Mouse (Mus musculus) cerebellum, adult 2 months (tissue): ENCODE measurements around the gene Bcl2. TPM values are rescaled to one million over a fixed set of nuclear protein-coding genes. Genes with fewer than 3 reads are reported as not detected.

ENCODE experiments used
- DNase-seq, 2 experiments: peaks; one replicate each; pipeline ENCODE4 v3.0.0; 2021
- H3K27ac ChIP-seq: fragments of 200-500 bp; 2 replicates; pipeline ENCODE4 v1.5.1; 2012; ENCODE audit warnings: low read length, control low read depth, inconsistent platforms; ENCODE audit not compliant: insufficient read depth
- H3K27me3 ChIP-seq: fragments of 200-500 bp; 2 replicates; pipeline ENCODE4 v1.6.1; 2012; ENCODE audit warnings: inconsistent platforms, mild to moderate bottlenecking, low read length, moderate library complexity; ENCODE audit not compliant: control insufficient read depth, insufficient read depth
- H3K4me1 ChIP-seq: fragments of 200-500 bp; 2 replicates; pipeline ENCODE4 v1.6.1; 2011; ENCODE audit warnings: low read length; ENCODE audit not compliant: control insufficient read depth, insufficient read depth
- H3K4me3 ChIP-seq: fragments of 200-500 bp; replicated peaks from 2 replicates; pipeline ENCODE3; 2011; ENCODE audit warnings: mild to moderate bottlenecking, low read depth, low read length, control low read depth; ENCODE audit not compliant: insufficient read depth
- CTCF ChIP-seq: fragments of 200-500 bp; IDR thresholded peaks from 2 replicates; pipeline ENCODE4 v1.5.1; 2011; ENCODE audit warnings: low read depth, mild to moderate bottlenecking, control low read depth, low read length, moderate library complexity, borderline replicate concordance; ENCODE audit not compliant: insufficient read depth
- POLR2A ChIP-seq: fragments of 200-500 bp; IDR thresholded peaks from 2 replicates; pipeline ENCODE4 v1.6.1; 2011; ENCODE audit warnings: low read length, control low read depth, borderline replicate concordance; ENCODE audit not compliant: insufficient read depth
- WGBS: fragments of 180-500 bp; shearing (Covaris S2); methylation state at CpG from one replicate; pipeline ENCODE4 v1.1.7; 2018; 5-methylcytosine and 5-hydroxymethylcytosine counted together
- polyA plus RNA-seq: library from polyadenylated mRNA; depleted of rRNA; stranded (reverse); fragments of >200 nt; gene quantifications from 2 replicates; pipeline ENCODE4 v1.2.3, GENCODE M21; 2012; rRNA removed

Gene Bcl2
- polyA plus RNA-seq: 3.9 and 4.6 TPM in 2 replicates

DNA sequence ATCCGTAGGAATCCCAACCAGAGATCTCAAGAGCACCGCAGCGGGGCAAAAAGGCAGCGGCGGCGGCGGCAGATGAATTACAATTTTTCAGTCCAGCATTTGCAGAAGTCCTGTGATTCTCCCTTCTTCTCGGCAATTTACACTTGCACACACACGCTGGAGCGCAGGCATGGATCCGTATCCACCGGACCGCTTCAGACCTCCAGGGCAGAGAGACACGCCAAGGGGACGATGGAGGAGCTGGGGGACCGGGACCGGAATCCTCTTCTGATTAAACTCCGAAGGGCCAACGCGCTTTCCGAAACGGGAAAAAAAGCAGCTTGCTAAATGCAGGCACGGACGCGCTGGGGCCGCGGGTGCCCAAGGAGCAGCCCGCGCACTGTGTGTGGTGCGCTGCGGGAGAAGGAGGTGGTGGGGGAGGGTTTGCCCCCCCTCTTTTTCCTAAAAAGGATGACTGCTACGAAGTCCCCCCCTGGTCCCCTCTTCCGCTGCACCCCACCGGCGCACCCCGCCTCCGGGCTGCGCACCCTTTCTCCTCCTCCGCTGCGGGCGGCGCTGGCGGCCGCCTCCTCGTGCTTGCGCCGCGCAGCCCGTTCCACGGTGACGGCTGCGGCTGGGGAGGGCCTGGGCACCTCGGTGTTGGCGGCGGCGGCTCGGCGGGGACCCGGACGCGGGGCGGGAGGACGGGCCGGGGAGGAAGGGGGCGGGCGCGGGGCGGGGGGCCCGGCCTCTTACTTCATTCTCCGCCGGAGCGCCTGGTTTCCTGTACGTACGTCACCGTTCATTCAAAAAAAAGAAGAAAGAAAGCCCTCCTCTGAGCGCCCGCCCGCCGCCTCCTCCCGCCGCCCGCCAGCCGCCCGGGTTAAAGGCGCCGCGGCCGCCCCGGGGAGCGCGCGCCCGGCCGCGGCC is at the start of gene Bcl2:
Gene Bcl2, minus strand, starts transcription at position 654 of the 909 bp plus-strand sequence.
- Histone ChIP-seq H3K4me1 (peaks cover 5% of the 10 kb centered on the region; the same call in 1 of the 2 replicates), H3K4me3 (peak within 1 kb of the TSS; percentile 96), H3K27me3 (no peaks in the 10 kb centered on the region), H3K27ac (peak within 1 kb of the TSS; percentile 67)
- DNase-seq: peak; percentile 82 to 84
- no peak for TF ChIP-seq POLR2A
- TF ChIP-seq CTCF: no peak
- 1% methylated on average over 91 of the region's 95 CpGs for WGBS

- H3K4me1 ChIP-seq: peaks cover 4% of the 10 kb centered on the region
- DNase-seq: no peak
- no peak overlapping the region for H3K27ac ChIP-seq
- no peak overlapping the region for H3K4me3 ChIP-seq
- H3K27me3 ChIP-seq: no peaks in the 10 kb centered on the region
- WGBS: 88% methylated on average over 3 of the region's 3 CpGs
- TF ChIP-seq POLR2A (no peak), CTCF (no peak)
These were observed 46.7 kb upstream of the Bcl2 start for GRCm38 (mm10) chr1:106760750-106761149.

GRCm38 (mm10) chr1:106759572-106760435 is 45.7 kb upstream of the Bcl2 start, which contains the start of gene Kdsr:
Kdsr (minus strand) TSS chr1:106759727.
- Histone ChIP-seq H3K4me3 (peak within 1 kb of the TSS; percentile 93), H3K27me3 (no peaks in the 10 kb centered on the region), H3K4me1 (peaks cover 4% of the 10 kb centered on the region), H3K27ac (peak within 1 kb of the TSS; percentile 57)
- WGBS: under 1% methylated on average over 51 of the region's 51 CpGs
- peak; percentile 95 to 98 for DNase-seq
- peak; percentile 67 for TF ChIP-seq POLR2A
- no peak for TF ChIP-seq CTCF

DNA sequence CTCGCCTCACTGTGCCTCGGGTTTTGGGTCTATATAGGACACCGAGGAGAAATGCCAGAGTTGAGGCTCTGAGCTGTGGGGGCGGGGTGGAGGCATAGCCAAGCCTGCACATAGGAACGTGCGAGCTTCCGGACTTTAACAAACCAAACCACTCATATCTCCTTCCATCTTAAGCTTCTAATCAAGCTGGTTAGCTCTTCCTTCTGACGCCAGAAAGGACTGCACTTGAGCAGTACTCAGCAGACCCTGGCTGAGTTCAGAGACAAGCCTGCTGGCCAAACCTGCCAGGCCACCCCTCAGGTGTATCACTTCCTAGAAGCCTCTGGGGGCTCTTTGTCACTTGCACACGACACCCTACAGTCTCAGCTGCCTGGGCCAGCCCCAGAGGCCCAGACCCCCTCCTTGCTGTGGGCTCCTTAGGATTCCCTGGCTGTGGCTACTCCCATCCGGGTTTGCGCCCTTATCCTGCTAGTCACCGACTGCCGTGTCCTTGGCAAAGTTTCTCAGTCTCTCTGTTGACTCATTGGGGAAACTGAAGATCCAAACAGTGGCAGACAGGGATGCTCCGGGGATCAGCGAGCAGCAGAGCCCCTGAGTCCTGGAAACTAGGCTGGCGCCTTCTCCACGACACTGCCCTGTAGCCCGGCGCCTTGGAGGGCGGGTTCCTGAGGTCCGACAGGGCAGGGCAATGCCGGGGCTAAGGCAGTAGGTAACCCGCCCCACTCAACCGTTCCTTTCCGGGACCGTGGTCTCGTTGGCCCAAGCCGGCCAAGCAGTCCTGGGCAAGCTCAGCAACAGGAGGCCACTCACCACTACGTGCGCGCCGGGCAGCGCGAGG is 44.9 kb upstream of the Bcl2 start:
- Histone ChIP-seq H3K4me1 (peaks cover 4% of the 10 kb centered on the region), H3K27me3 (no peaks in the 10 kb centered on the region), H3K27ac (no peak overlapping the region), H3K4me3 (peak overlapping the region; percentile 59)
- TF ChIP-seq POLR2A (no peak), CTCF (no peak)
- WGBS: under 1% methylated on average over 34 of the region's 34 CpGs
- DNase-seq: peak in 1 of 2 experiments; percentile 30

DNA sequence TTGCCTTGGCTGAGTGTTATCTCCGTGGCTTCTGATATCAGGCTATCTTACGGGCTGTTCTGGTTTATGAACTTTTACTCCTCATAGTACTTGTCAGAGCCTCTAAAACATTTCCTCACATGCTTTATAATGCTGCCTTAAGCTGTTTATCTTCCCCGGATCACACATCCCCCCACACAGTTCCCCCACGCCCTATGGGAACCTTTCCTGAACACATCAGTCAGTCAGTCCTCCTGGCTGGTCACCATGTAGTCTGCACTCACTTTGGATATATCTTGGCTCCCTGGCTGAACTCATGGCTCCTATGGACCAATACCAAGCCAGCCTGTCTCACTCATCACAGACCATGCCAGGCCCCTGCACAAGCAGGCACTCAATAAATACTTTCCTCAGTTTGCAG is 42.6 kb upstream of the Bcl2 start:
- no peak for DNase-seq
- Histone ChIP-seq H3K4me1 (peaks cover 4% of the 10 kb centered on the region), H3K27me3 (no peaks in the 10 kb centered on the region), H3K27ac (no peak overlapping the region), H3K4me3 (no peak overlapping the region)
- 79% methylated on average over 4 of the region's 4 CpGs for WGBS
- TF ChIP-seq CTCF (no peak), POLR2A (no peak)

GRCm38 (mm10) chr1:106752013-106752412 is 37.9 kb upstream of the Bcl2 start:
- WGBS: 87% methylated on average over 5 of the region's 5 CpGs
- Histone ChIP-seq H3K27ac (no peak overlapping the region), H3K4me1 (no peaks in the 10 kb centered on the region), H3K27me3 (no peaks in the 10 kb centered on the region), H3K4me3 (no peak overlapping the region)
- TF ChIP-seq POLR2A (no peak), CTCF (no peak)
- DNase-seq: no peak

DNA sequence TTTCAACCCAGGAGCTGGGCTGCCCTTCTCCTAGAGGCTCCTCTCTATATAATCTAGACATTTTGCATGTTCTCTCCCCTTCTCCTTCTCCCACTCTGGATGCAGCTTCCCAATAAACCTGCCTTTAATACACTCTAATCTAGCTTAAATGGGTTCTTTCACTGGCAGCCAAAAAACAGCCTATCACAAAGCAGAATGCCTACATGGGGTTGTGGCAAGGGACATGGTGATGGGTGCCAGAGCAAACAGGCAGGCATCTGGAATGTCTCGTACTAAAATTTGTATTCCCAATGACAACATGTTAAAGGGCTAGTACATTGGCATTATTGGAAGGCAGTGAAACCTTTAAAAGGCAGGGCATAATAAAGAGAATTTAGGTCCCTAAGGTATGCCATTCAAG is 36.6 kb upstream of the Bcl2 start:
- WGBS: 25% methylated on average over 1 of the region's 1 CpGs
- no peak overlapping the region for H3K4me3 ChIP-seq
- TF ChIP-seq CTCF: no peak
- no peak for TF ChIP-seq POLR2A
- H3K4me1 ChIP-seq: no peaks in the 10 kb centered on the region
- no peaks in the 10 kb centered on the region for H3K27me3 ChIP-seq
- no peak overlapping the region for H3K27ac ChIP-seq
- DNase-seq: no peak
